ENCODE assay signal across 8 mouse cellular contexts in the genomic region with DNA sequence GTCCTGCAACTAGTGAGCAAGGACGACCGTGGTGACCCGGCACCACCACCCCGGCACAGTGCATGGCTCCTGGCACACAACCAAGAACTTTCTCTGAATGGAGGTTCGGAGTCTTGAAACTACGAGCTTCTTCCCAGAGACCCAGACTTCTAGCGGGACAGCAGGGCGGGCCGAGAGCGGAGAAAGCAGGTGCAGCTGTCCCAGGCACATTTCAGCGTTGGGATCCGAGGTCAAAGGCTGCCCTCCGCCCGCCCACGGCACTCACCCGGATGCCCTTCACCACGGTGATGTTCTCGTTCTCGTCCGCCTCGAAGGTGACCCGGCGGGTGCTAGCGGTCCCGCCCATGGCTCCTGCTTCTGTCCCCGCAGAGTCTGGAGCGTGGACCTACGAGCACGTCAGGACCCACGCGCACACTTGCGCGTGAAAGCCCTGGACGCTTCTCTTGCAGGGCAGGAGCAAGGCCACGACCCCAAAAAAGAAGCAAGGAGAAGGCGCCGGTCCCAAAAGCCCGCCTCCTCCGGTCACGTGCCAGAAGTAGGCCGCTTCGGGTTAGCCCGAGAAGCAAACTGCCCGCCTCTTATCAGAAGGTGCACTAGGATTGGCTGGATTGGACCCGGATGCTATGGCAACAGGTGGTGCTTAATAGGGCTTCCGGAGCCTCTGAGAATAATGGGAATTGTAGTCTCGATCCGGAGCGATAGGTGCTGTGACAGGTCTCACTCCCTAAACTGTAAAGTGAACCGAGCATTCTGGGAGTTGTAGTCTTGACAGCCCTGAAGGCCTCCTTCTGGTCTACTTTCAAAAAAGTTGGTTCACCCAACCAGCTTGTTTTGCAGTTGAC. TPM values are rescaled to one million over a fixed set of nuclear protein-coding genes. Genes with fewer than 3 reads are reported as not detected.
DNase-seq lines count a peak whose midpoint lies in the region; ATAC-seq and TF ChIP-seq lines count a peak whose summit lies in the region.

A gene (minus strand): TSS at position 526 of the 842 bp plus-strand sequence.

- WGBS in bone marrow, adult 2 months = under 1% methylated on average over 50 of the region's 50 CpGs
- under 1% methylated on average over 50 of the region's 50 CpGs for WGBS in embryonic facial prominence, embryonic 15.5 days
- WGBS in limb, embryonic 14.5 days = under 1% methylated on average over 50 of the region's 50 CpGs
- 0% methylated on average over 50 of the region's 50 CpGs for WGBS in midbrain, postnatal 0 days

- no peaks in the 10 kb centered on the region for H3K9me3 ChIP-seq in embryonic facial prominence, embryonic 15.5 days (replicated peaks)
- H3K9me3 ChIP-seq in limb, embryonic 14.5 days (ENCODE audit: control insufficient read depth, low read length) = no peaks in the 10 kb centered on the region
- no peaks in the 10 kb centered on the region for H3K9me3 ChIP-seq in midbrain, postnatal 0 days (ENCODE audit: low read length)

- peak within 1 kb of the TSS; percentile 59 for H3K9ac ChIP-seq in embryonic facial prominence, embryonic 15.5 days
- peak within 1 kb of the TSS; percentile 79 for H3K9ac ChIP-seq in limb, embryonic 14.5 days (ENCODE audit: low read depth, low read length, severe bottlenecking)
- peak within 1 kb of the TSS; percentile 78 for H3K9ac ChIP-seq in midbrain, postnatal 0 days (replicated peaks; ENCODE audit: low read length, poor library complexity, severe bottlenecking)

- no peak for TF ChIP-seq CTCF in bone marrow, adult 2 months (IDR thresholded peaks at IDR 0.05; ENCODE audit: control insufficient read depth, insufficient read depth, low read length)
- peak; percentile 25; the same call in 1 of the 2 replicates for TF ChIP-seq CTCF in midbrain, postnatal 0 days (IDR thresholded peaks at IDR 0.05)

- peak within 1 kb of the TSS; percentile 80 for H3K4me3 ChIP-seq in bone marrow, adult 2 months (replicated peaks; ENCODE audit: control insufficient read depth, low read depth, low read length)
- H3K4me3 ChIP-seq in embryonic facial prominence, embryonic 15.5 days (replicated peaks) = peak within 1 kb of the TSS; percentile 81
- peak within 1 kb of the TSS; percentile 91 for H3K4me3 ChIP-seq in limb, embryonic 14.5 days (replicated peaks; ENCODE audit: low read length)
- H3K4me3 ChIP-seq in midbrain, postnatal 0 days (ENCODE audit: low read depth, low read length) = peak within 1 kb of the TSS; percentile 93

- 0 out of 2 replicates have a peak, but pooled peaks cover 4% of the 10 kb centered on the region for H3K36me3 ChIP-seq in embryonic facial prominence, embryonic 15.5 days
- peaks cover 4% of the 10 kb centered on the region for H3K36me3 ChIP-seq in limb, embryonic 14.5 days (ENCODE audit: control insufficient read depth, insufficient read depth, low read length)
- H3K36me3 ChIP-seq in midbrain, postnatal 0 days (ENCODE audit: insufficient read depth, low read length) = no peaks in the 10 kb centered on the region

- H3K27me3 ChIP-seq in embryonic facial prominence, embryonic 15.5 days = no peaks in the 10 kb centered on the region
- no peaks in the 10 kb centered on the region for H3K27me3 ChIP-seq in limb, embryonic 14.5 days (ENCODE audit: control insufficient read depth, insufficient read depth, low read length)
- H3K27me3 ChIP-seq in midbrain, postnatal 0 days (ENCODE audit: insufficient read depth, low read length) = no peaks in the 10 kb centered on the region

- peak; percentile 100 for ATAC-seq in embryonic facial prominence, embryonic 15.5 days (ENCODE audit: insufficient number of reproducible peaks, low FRiP score, low TSS enrichment, low read depth)
- ATAC-seq in limb, embryonic 14.5 days (ENCODE audit: low FRiP score, low read depth) = peak; percentile 100
- peak; percentile 99 for ATAC-seq in midbrain, postnatal 0 days (ENCODE audit: low FRiP score)

- H3K27ac ChIP-seq in bone marrow, adult 2 months (ENCODE audit: control insufficient read depth, insufficient read depth, low read depth, low read length, poor library complexity) = peak within 1 kb of the TSS; percentile 25
- 0 out of 2 replicates have a peak within 1 kb of the TSS, but pooled peaks have one; percentile 4 for H3K27ac ChIP-seq in embryonic facial prominence, embryonic 15.5 days (replicated peaks)
- no peak within 1 kb of the TSS for H3K27ac ChIP-seq in limb, embryonic 14.5 days (replicated peaks; ENCODE audit: low read depth, low read length)
- H3K27ac ChIP-seq in midbrain, postnatal 0 days (ENCODE audit: low read depth, low read length) = peak within 1 kb of the TSS; percentile 55

- H3K4me2 ChIP-seq in embryonic facial prominence, embryonic 15.5 days (replicated peaks) = peak within 1 kb of the TSS; percentile 73
- H3K4me2 ChIP-seq in limb, embryonic 14.5 days (replicated peaks; ENCODE audit: low read depth, low read length, severe bottlenecking) = peak within 1 kb of the TSS; percentile 79
- peak within 1 kb of the TSS; percentile 83 for H3K4me2 ChIP-seq in midbrain, postnatal 0 days (ENCODE audit: low read depth, low read length, poor library complexity, severe bottlenecking)

- DNase-seq in 416B (ENCODE audit: low read depth) = peak; percentile 99
- peak; percentile 98 for DNase-seq in heart, adult 8-10 months (ENCODE audit: low spot score)
- peak; percentile 99 for DNase-seq in kidney, adult 9 months
- peak; percentile 100 for DNase-seq in limb, embryonic 14.5 days (ENCODE audit: low spot score)
- peak; percentile 99 for DNase-seq in midbrain, postnatal 0 days (ENCODE audit: low spot score)
- DNase-seq in spleen, postnatal 14 days (ENCODE audit: low spot score in 2 of 2) = peak; percentile 81 to 92

- no peak; the same call in 1 of the 2 replicates for TF ChIP-seq POLR2A in bone marrow, adult 2 months (IDR thresholded peaks at IDR 0.05; ENCODE audit: borderline replicate concordance, control insufficient read depth, low read depth, low read length)
- TF ChIP-seq POLR2A in limb, embryonic 14.5 days (IDR thresholded peaks at IDR 0.05; ENCODE audit: borderline replicate concordance, extremely low read depth, insufficient read depth, insufficient read length) = no peak

- peaks cover 1% of the 10 kb centered on the region for H3K4me1 ChIP-seq in bone marrow, adult 2 months (ENCODE audit: control insufficient read depth, insufficient read depth, low read length)
- peaks cover 6% of the 10 kb centered on the region for H3K4me1 ChIP-seq in embryonic facial prominence, embryonic 15.5 days
- H3K4me1 ChIP-seq in limb, embryonic 14.5 days (ENCODE audit: control insufficient read depth, insufficient read depth, low read length) = peaks cover 17% of the 10 kb centered on the region
- H3K4me1 ChIP-seq in midbrain, postnatal 0 days (ENCODE audit: insufficient read depth, low read length) = peaks cover 5% of the 10 kb centered on the region; the same call in 1 of the 2 replicates

RNA-seq across cellular contexts. Expression of the gene that starts here (rescaled TPM):
- 34.2 and 47.7 TPM in 2 replicates for polyA plus RNA-seq in bone marrow, adult 2 months (2011; ENCODE audit: insufficient read depth, insufficient read length, low replicate concordance, missing spikeins)
- 93.9 and 98.3 TPM in 2 replicates for polyA plus RNA-seq in embryonic facial prominence, embryonic 15.5 days (2015; fragmentation: Nextera tagmentation; extraction: Ambion mirVana)
- 100 to 1,000 TPM; 479 to 576 (median 528) TPM for total RNA-seq in heart, adult 8-10 months (2022)
- 43.9 and 69.0 TPM in 2 replicates for polyA plus RNA-seq in limb, embryonic 14.5 days (2012; rRNA removed)
- polyA plus RNA-seq in limb, embryonic 14.5 days (2014; fragmentation: Nextera tagmentation; extraction: Ambion mirVana) = 97.6 and 108 TPM in 2 replicates
- total RNA-seq in midbrain, postnatal 0 days (2014; rRNA removed) = 77.8 and 93.5 TPM in 2 replicates
- polyA plus RNA-seq in midbrain, postnatal 0 days (2015; fragmentation: Nextera tagmentation; extraction: Ambion mirVana) = 107 and 115 TPM in 2 replicates
